Mouse (Mus musculus) spleen, postnatal 36 days (tissue): Measurements from ENCODE around the gene Vmn2r31.
"Not testable (repeated sequence)": the region's sequence is repeated elsewhere in the genome, so short reads cannot be mapped to it uniquely, and the experiment has no call there.

ENCODE experiments used
- DNase-seq, 2 experiments: peaks; one replicate each; pipeline ENCODE4 v3.0.0; 2022; ENCODE audit warnings: low spot score in 2 of 2, mixed read lengths in 1 of 2

Vmn2r31 gene

DNA sequence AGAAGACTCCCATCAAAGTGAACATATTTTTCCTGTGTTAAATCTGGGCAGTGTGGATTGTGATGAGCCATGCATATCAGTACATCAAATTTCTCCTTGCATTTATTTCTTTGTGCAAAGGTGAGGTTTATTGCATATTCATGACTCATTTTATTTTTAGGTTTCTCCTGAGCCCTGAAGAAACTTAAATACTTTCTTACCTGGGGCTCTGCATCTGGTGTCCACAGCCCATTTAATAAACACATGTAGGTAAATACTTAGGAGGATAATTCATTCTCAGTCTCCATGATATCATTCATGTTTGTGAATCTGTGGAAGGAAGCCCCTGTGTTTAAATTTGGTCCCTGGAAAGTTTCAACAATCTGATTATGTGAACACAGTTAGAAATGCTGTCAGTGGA is at the start of gene Vmn2r31:
Vmn2r31 (minus strand) TSS at position 101 of the 400 bp plus-strand sequence.
- not testable (repeated sequence) for DNase-seq

DNA sequence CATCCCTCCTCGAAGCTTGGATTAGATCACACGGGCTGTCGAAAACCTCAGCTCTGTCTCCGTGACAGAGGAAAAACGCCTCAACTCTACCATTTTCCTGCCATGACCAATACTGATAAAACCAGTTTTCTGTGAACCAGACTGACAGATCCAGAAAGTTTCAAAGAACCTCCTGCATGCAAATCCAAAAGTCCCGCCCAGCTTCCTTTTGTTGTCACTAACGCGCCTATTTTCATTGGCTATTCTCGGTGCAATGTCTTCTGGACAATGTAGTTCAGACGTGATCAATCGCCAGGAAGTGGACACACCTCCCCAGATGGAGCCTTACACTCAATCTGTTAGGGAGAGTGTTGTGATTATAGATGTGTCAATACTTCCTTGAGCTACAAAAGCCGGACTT is 25.1 kb downstream of the Vmn2r31 start, which contains the start of gene Gm45783:
Gm45783 (minus strand) TSS at position 143 of the 400 bp plus-strand sequence.
- DNase-seq = not testable (repeated sequence)

DNA sequence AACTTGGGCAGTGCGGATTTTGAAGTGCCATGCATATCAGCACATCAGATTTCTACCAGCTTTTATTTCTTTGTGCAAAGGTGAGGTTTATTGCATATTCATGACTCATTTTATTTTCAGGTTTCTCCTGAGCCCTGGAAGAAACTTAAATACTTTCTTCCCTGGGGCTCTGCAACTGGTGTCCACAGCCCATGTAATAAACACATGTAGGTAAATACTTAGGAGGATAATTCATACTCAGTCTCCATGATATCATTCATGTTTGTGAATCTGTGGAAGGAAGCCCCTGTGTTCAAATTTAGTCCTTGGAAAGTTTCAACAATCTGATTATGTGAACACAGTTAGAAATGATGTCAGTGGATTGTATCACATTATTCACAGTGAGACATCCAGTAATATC is 62.0 kb downstream of the Vmn2r31 start, which contains the start of gene Vmn2r30:
Vmn2r30 (minus strand) TSS at position 101 of the 400 bp plus-strand sequence.
- not testable (repeated sequence) for DNase-seq
